ENCODE assay signal across 1 mouse cellular context in genomic region chr10:80156002-80156751, GRCm38 (mm10).
TF ChIP-seq lines count a peak whose summit lies in the region.

No protein-coding gene starts in this region.

TF ChIP-seq in MEL, 35 proteins besides CTCF, POLR2A, EP300 and RAD21 (continued from another document):
- TF ChIP-seq ZC3H11A (IDR thresholded peaks at IDR 0.05; ENCODE audit: low read depth, low read length), result no peak
- TF ChIP-seq ELF1 (IDR thresholded peaks at IDR 0.05; ENCODE audit: low read depth, low read length), result peak; percentile 38; the same call in 1 of the 2 replicates
